ENCODE assay signal across 1 mouse cellular context in the genomic region with DNA sequence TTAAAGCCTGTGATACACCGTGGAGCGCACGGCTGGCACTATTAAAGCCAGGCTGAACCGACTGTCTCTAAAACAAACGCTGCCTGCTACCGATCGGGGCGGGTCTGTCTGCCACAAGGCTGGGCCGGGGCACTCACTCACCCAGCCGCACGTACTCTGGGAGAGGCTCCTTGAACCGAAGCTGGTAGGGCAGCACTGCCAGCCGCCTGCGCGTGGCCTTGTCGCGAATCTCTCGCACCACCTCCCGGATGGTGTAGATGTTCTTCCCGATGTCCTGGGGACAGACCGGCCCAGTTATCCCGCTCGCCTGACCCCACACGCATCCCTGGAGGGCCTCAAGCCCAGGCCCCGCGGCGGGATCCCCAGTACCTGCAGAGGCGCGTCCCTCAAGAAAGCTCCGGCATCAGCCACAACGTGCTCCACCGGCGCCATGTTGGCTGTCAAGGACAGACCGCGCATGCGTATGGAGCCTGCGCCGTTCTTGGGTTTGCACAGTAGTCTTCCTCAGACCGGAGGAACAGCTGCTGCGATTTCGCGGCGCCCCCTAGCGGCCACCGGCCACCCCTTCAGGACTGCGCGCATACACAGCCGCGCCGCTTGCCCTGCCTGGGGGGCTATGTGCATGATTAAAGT.
TF ChIP-seq lines count a peak whose summit lies in the region.

A gene (minus strand): TSS at position 455 of the 633 bp plus-strand sequence.

TF ChIP-seq in CH12.LX, 34 proteins besides CTCF, POLR2A, EP300 and RAD21 (continued from another document):
- TF ChIP-seq UBTF (IDR thresholded peaks at IDR 0.05; ENCODE audit: low read depth, low read length) = no peak
- no peak for TF ChIP-seq CHD2 (IDR thresholded peaks at IDR 0.05; ENCODE audit: low read length)
- TF ChIP-seq USF1 (IDR thresholded peaks at IDR 0.05; ENCODE audit: low read depth, low read length) = no peak
- no peak for TF ChIP-seq BHLHE40 (IDR thresholded peaks at IDR 0.05; ENCODE audit: low read depth, low read length)
- TF ChIP-seq MEF2A (IDR thresholded peaks at IDR 0.05; ENCODE audit: borderline replicate concordance, low read depth, low read length) = no peak
- TF ChIP-seq TBP (conservative IDR thresholded peaks at IDR 0.05; ENCODE audit: low read depth, low read length) = peak; percentile 71; the same call in 1 of the 2 replicates
- TF ChIP-seq E2F4 (IDR thresholded peaks at IDR 0.05; ENCODE audit: insufficient replicate concordance, low read depth, low read length) = no peak
- no peak for TF ChIP-seq PAX5 (IDR thresholded peaks at IDR 0.05; ENCODE audit: low read length)
- TF ChIP-seq MAFK (IDR thresholded peaks at IDR 0.05; ENCODE audit: insufficient replicate concordance, low read length) = no peak
- peak; percentile 94 for TF ChIP-seq NRF1 (IDR thresholded peaks at IDR 0.05; ENCODE audit: low read depth, low read length)
- TF ChIP-seq POLR2AphosphoS2 (IDR thresholded peaks at IDR 0.05; ENCODE audit: low read depth, low read length) = 0 out of 2 replicates have a peak, but pooled peaks have one; percentile 58
- no peak for TF ChIP-seq USF2 (conservative IDR thresholded peaks at IDR 0.05; ENCODE audit: low read depth, low read length)
- no peak for TF ChIP-seq GABPA (IDR thresholded peaks at IDR 0.05; ENCODE audit: insufficient replicate concordance, low read depth, low read length)
- no peak for TF ChIP-seq KAT2A (IDR thresholded peaks at IDR 0.05; ENCODE audit: insufficient replicate concordance, low read length)
- TF ChIP-seq TCF12 (IDR thresholded peaks at IDR 0.05; ENCODE audit: low read depth, low read length) = peak; percentile 84
- no peak for TF ChIP-seq ZKSCAN1 (IDR thresholded peaks at IDR 0.05; ENCODE audit: borderline replicate concordance, low read depth, low read length)
- 0 out of 2 replicates have a peak, but pooled peaks have one; percentile 34 for TF ChIP-seq MAZ (IDR thresholded peaks at IDR 0.05; ENCODE audit: low read depth, low read length)
- no peak for TF ChIP-seq RCOR1 (conservative IDR thresholded peaks at IDR 0.05; ENCODE audit: low read depth, low read length)
- peak; percentile 41 for TF ChIP-seq SIN3A (IDR thresholded peaks at IDR 0.05; ENCODE audit: low read length)
- TF ChIP-seq ZMIZ1 (IDR thresholded peaks at IDR 0.05; ENCODE audit: low read depth, low read length) = no peak
- no peak for TF ChIP-seq ETS1 (conservative IDR thresholded peaks at IDR 0.05; ENCODE audit: low read depth, low read length)
- TF ChIP-seq MXI1 (IDR thresholded peaks at IDR 0.05; ENCODE audit: low read depth, low read length) = peak; percentile 92
- TF ChIP-seq ZNF384 (IDR thresholded peaks at IDR 0.05; ENCODE audit: low read depth, low read length) = no peak
- TF ChIP-seq MYC (IDR thresholded peaks at IDR 0.05; ENCODE audit: low read depth, low read length) = peak; percentile 94
- TF ChIP-seq NELFE (IDR thresholded peaks at IDR 0.05; ENCODE audit: low read depth, low read length) = peak; percentile 93
- TF ChIP-seq JUN (IDR thresholded peaks at IDR 0.05; ENCODE audit: insufficient read depth, low read depth, low read length) = no peak
- TF ChIP-seq SMC3 (IDR thresholded peaks at IDR 0.05; ENCODE audit: low read depth, low read length) = peak; percentile 59
- no peak for TF ChIP-seq JUND (conservative IDR thresholded peaks at IDR 0.05; ENCODE audit: low read depth, low read length)
